Mouse (Mus musculus) cerebellum, adult 2 months (tissue): ENCODE results near the gene 0610010F05Rik.

Experiments used
- CTCF ChIP-seq: fragments of 200-500 bp; IDR thresholded peaks from 2 replicates; pipeline ENCODE4 v1.5.1; 2011; ENCODE audit warnings: low read depth, mild to moderate bottlenecking, control low read depth, low read length, moderate library complexity, borderline replicate concordance; ENCODE audit not compliant: insufficient read depth
- POLR2A ChIP-seq: fragments of 200-500 bp; IDR thresholded peaks from 2 replicates; pipeline ENCODE4 v1.6.1; 2011; ENCODE audit warnings: low read length, control low read depth, borderline replicate concordance; ENCODE audit not compliant: insufficient read depth

DNA sequence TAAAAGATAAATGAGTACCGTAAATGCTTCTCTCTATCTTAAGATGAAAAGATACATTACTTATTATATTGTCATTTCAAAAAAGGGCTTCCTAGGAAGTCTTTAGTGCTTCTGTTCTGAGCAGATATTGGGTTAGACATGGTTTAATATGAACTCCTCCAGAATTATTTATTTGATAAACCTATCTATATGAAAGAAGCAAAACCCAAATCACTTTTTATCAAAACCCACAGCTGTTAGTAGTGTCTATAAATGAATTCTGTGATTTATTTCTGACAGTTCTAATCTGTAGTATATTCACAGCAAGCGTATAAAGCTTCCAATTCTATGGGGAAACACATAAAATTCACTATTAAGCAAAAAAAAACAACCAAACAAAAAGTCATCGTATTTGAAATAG, 14.4 kb upstream of the 0610010F05Rik start:
- TF ChIP-seq CTCF (no peak), POLR2A (no peak)
